Mouse (Mus musculus) kidney, embryonic 14.5 days (tissue): ENCODE results near the gene Usp49. TPM values are rescaled to one million over a fixed set of nuclear protein-coding genes. Genes with fewer than 3 reads are reported as not detected.

Experiments
- ATAC-seq: fragments of 200-750 bp; cut with Nextera tagmentation; 2 replicates; pipeline ENCODE4 v1.8.0; 2017; ENCODE audit warnings: moderate number of reproducible peaks, mild to moderate bottlenecking, moderate TSS enrichment, moderate library complexity; ENCODE audit not compliant: low FRiP score, low TSS enrichment
- H3K27ac ChIP-seq: fragments of 300-500 bp; sonication (generic); 2 replicates; pipeline ENCODE4 v1.5.1; 2014; ENCODE audit warnings: low read depth, mild to moderate bottlenecking, low read length, moderate library complexity, mixed read lengths
- H3K27me3 ChIP-seq: fragments of 300-500 bp; sonication (generic); 2 replicates; pipeline ENCODE4 v1.6.1; 2014; ENCODE audit warnings: mild to moderate bottlenecking, low read length; ENCODE audit not compliant: control insufficient read depth, insufficient read depth
- H3K36me3 ChIP-seq: fragments of 300-500 bp; sonication (generic); 2 replicates; pipeline ENCODE4 v1.6.1; 2014; ENCODE audit warnings: low read length, mixed read lengths; ENCODE audit not compliant: control insufficient read depth, insufficient read depth
- H3K4me1 ChIP-seq: fragments of 300-500 bp; sonication (generic); 2 replicates; pipeline ENCODE4 v1.6.1; 2014; ENCODE audit warnings: low read length, mixed read lengths; ENCODE audit not compliant: control insufficient read depth, insufficient read depth
- H3K4me2 ChIP-seq: fragments of 300-500 bp; sonication (generic); replicated peaks from 2 replicates; pipeline ENCODE4 v1.6.1; 2014; ENCODE audit warnings: low read depth, mild to moderate bottlenecking, low read length
- H3K4me3 ChIP-seq: fragments of 300-500 bp; sonication (generic); 2 replicates; pipeline ENCODE4 v1.5.1; 2014; ENCODE audit warnings: mild to moderate bottlenecking, low read length
- H3K9ac ChIP-seq: fragments of 300-500 bp; sonication (generic); 2 replicates; pipeline ENCODE4 v1.6.1; 2014; ENCODE audit warnings: low read depth, mild to moderate bottlenecking, low read length, moderate library complexity
- H3K9me3 ChIP-seq: fragments of 300-500 bp; sonication (generic); 2 replicates; pipeline ENCODE4 v1.6.1; 2016; ENCODE audit warnings: low read length; ENCODE audit not compliant: control insufficient read depth
- WGBS: fragments of 180-500 bp; shearing (Covaris S2); extraction: QIAGEN DNeasy Blood & Tissue Kit; methylation state at CpG from one replicate; pipeline ENCODE4 v1.1.7; 2014; 5-methylcytosine and 5-hydroxymethylcytosine counted together
- polyA plus RNA-seq: library from polyadenylated mRNA; unstranded; fragments of >200 nt; fragmentation: Nextera tagmentation; extraction: Ambion mirVana; gene quantifications from 2 replicates; pipeline ENCODE4 v1.2.1, GENCODE M21; 2014

Gene Usp49
- polyA plus RNA-seq: 6.6 and 8.1 TPM in 2 replicates

DNA sequence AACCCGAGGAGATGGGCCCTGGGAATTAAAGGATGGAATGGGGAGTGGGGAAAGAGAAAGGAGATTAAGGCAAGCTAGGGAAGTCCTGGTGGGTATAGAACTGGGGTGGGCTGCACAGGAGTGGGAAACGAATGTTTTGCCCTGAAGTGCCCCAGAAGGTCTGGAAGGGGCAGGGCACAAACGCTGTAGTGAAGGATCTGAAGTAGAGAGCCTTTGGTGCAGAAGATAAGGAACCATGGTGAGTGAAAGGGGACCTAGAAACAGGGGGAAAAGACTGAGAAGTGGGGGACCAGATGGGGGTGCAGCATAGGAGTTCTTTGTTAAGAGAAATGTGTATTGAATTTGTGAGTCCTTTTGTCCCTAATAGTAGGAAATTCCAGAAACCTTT, at the start of gene Usp49:
Gene Usp49, plus strand, starts transcription at position 13 of the 388 bp plus-strand sequence.
- H3K36me3 ChIP-seq: peaks cover 12% of the 10 kb centered on the region; the same call in 1 of the 2 replicates
- peak within 1 kb of the TSS; percentile 85 for H3K27ac ChIP-seq
- 0% methylated on average over 3 of the region's 3 CpGs for WGBS
- H3K4me2 ChIP-seq: peak within 1 kb of the TSS; percentile 94
- H3K27me3 ChIP-seq: no peaks in the 10 kb centered on the region
- H3K9me3 ChIP-seq: no peaks in the 10 kb centered on the region
- peak within 1 kb of the TSS; percentile 54 for H3K9ac ChIP-seq
- ATAC-seq: no peak
- H3K4me3 ChIP-seq: peak within 1 kb of the TSS; percentile 73
- peaks cover 24% of the 10 kb centered on the region for H3K4me1 ChIP-seq

DNA sequence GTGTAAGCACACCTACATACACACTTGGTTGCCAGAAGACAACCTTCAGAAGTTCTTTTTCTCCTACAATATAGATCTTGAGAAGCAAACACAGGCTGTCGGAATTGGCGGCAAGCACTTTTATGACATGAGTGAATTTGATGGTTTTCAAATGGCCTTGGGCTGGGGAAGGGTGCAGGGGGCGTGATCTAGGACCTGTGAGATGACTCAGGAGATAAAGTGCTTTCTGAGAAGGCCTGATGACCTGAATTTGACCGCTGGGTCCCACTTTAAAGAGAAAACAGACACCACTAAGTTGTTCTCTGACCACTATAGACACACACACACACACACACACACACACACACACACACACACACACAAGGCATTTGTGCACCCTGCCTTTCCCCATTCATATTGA, 49.5 kb upstream of the Usp49 start:
- WGBS: 80% methylated on average over 4 of the region's 4 CpGs
- Histone ChIP-seq H3K9ac (no peak overlapping the region), H3K36me3 (no peaks in the 10 kb centered on the region), H3K27me3 (no peaks in the 10 kb centered on the region), H3K4me3 (no peak overlapping the region), H3K9me3 (no peaks in the 10 kb centered on the region), H3K4me2 (no peak overlapping the region), H3K27ac (no peak overlapping the region), H3K4me1 (no peaks in the 10 kb centered on the region)
- no peak for ATAC-seq

DNA sequence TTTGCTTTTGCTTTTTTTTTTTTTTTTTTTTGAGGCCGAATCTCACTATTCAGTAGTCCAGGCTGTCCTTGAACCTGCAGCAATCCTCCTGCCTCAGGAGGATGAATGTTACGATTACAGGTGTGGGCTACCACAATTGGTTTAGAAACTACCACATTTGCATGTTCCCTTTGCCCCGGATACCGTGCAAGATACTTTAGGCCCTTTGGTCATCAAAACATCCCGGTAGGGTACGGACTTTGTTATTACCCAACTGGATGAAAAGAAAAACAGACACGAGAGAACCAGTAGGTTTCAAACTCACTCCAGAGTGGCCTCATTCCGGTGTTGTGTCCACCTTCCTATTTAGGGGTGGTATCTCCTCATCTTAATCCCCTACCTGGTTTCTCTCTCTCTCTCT, 42.0 kb upstream of the Usp49 start:
- H3K9me3 ChIP-seq: no peaks in the 10 kb centered on the region
- H3K9ac ChIP-seq: no peak overlapping the region
- WGBS: 64% methylated on average over 8 of the region's 8 CpGs
- no peak overlapping the region for H3K4me3 ChIP-seq
- no peak overlapping the region for H3K27ac ChIP-seq
- H3K27me3 ChIP-seq: no peaks in the 10 kb centered on the region
- H3K36me3 ChIP-seq: no peaks in the 10 kb centered on the region
- H3K4me1 ChIP-seq: peaks cover 4% of the 10 kb centered on the region; the same call in 1 of the 2 replicates
- no peak for ATAC-seq
- H3K4me2 ChIP-seq: no peak overlapping the region

DNA sequence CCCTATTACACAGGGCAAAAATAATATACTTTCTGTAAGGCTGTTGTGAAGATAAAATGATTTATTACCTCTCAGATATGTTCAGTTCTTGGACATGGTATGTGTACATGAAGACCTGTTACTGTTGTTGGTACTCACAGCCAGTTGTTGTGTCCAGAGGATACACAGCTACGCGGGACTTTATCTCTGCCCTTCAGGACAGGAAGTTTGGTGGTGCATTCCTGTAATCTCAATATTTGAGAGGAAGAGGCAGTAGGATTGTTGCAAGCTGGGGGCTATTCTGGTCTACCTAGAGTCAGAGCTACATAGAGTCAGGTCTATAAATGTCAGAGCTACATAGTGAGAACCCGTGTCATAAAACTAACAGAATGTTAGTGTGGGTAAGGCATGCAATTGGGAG, 39.4 kb upstream of the Usp49 start:
- no peaks in the 10 kb centered on the region for H3K27me3 ChIP-seq
- H3K4me1 ChIP-seq: peaks cover 11% of the 10 kb centered on the region
- H3K9ac ChIP-seq: no peak overlapping the region
- no peak for ATAC-seq
- 81% methylated on average over 3 of the region's 3 CpGs for WGBS
- H3K4me2 ChIP-seq: no peak overlapping the region
- H3K36me3 ChIP-seq: no peaks in the 10 kb centered on the region
- H3K27ac ChIP-seq: no peak overlapping the region
- H3K9me3 ChIP-seq: no peaks in the 10 kb centered on the region
- H3K4me3 ChIP-seq: no peak overlapping the region

DNA sequence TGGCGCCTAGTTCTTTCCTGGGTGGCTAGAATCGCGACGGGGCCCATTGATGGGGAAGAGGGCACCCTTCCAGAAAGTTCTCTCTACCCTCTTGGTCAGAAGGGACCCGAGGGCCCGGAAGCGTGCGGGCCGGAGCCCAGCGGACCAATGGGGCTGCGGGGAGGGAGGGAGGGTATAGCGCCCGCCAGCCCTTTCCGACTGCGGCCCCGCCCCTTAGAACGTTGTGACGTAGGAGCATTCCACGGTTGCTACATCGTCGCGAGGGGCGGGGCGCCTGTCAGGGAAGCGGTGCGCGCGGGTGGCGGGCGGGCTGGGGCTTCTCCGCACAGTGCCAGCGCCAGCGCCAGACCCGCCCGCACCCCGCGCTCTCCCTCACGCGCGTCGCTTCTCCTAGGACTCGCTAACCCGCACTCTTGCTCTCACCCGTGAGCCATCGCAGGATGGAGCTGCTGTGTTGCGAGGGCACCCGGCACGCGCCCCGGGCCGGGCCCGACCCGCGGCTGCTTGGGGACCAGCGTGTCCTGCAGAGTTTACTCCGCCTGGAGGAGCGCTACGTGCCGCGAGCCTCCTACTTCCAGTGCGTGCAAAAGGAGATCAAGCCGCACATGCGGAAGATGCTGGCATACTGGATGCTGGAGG, 37.2 kb upstream of the Usp49 start:
- peak overlapping the region; percentile 90 for H3K9ac ChIP-seq
- H3K4me1 ChIP-seq: peaks cover 33% of the 10 kb centered on the region
- H3K4me2 ChIP-seq: peak overlapping the region; percentile 70
- H3K27me3 ChIP-seq: no peaks in the 10 kb centered on the region
- peak; percentile 83 for ATAC-seq
- H3K9me3 ChIP-seq: no peaks in the 10 kb centered on the region
- H3K27ac ChIP-seq: peak overlapping the region; percentile 95
- H3K36me3 ChIP-seq: peaks cover 21% of the 10 kb centered on the region
- H3K4me3 ChIP-seq: peak overlapping the region; percentile 81
- under 1% methylated on average over 57 of the region's 63 CpGs for WGBS

DNA sequence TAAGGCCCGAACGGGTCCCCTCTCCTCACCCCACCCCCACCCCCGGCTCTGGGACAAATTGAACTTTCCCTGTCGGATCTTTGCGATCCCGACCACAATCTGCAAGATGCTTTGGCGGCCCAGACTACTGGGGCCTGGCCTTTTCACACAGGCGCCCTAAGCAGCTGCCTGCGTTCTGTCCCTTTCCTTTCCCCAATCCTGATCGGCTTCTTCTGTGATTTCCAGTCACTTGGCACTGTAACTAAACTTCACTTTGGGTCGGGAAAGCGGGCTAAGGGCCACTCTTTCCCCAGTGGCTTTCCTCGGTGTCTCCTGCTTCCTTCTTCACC, 36.7 kb upstream of the Usp49 start:
- no peaks in the 10 kb centered on the region for H3K9me3 ChIP-seq
- peaks cover 26% of the 10 kb centered on the region for H3K36me3 ChIP-seq
- ATAC-seq: no peak
- peak overlapping the region; percentile 95 for H3K27ac ChIP-seq
- H3K4me3 ChIP-seq: peak overlapping the region; percentile 81
- peak overlapping the region; percentile 90 for H3K9ac ChIP-seq
- H3K4me1 ChIP-seq: peaks cover 34% of the 10 kb centered on the region
- H3K4me2 ChIP-seq: peak overlapping the region; percentile 70
- 1% methylated on average over 13 of the region's 13 CpGs for WGBS
- no peaks in the 10 kb centered on the region for H3K27me3 ChIP-seq

DNA sequence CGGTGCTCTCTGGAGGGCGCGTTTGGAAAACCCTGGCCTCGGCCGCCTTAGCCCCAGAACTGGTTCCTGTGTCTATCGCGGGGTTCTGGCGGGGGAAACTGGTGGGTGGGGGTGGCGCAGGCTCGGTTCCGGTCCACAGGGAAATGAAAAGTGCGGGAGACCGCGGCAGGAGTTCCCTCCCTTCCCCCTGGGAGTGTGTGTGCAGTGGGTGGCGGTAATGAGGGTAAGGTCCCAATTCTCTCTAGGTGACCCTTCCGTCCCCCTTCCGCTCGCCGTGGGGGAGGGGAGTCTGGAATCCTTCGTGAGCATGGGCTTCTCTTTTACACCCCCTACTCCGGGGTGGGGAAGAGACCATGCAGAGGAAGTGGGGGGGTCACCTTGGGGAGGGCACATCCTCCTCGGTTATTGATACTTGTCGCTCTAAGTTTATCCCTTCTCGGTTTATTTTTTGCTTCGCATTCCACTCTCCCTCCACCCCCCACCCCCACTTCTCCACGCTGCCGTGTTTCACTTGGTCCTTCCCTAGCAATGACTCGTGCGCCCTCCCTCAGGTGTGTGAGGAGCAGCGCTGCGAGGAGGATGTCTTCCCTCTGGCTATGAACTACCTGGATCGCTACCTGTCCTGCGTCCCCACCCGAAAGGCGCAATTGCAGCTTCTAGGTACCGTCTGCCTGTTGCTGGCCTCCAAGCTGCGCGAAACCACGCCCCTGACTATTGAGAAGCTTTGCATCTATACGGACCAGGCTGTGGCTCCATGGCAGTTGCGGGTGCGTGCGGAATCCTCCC, 36.1 kb upstream of the Usp49 start:
- H3K4me2 ChIP-seq: peak overlapping the region; percentile 70
- peaks cover 34% of the 10 kb centered on the region for H3K4me1 ChIP-seq
- no peaks in the 10 kb centered on the region for H3K9me3 ChIP-seq
- peak; percentile 1; the same call in 1 of the 2 replicates for ATAC-seq
- under 1% methylated on average over 41 of the region's 43 CpGs for WGBS
- H3K36me3 ChIP-seq: peaks cover 32% of the 10 kb centered on the region
- no peaks in the 10 kb centered on the region for H3K27me3 ChIP-seq
- H3K4me3 ChIP-seq: peak overlapping the region; percentile 81
- H3K27ac ChIP-seq: peak overlapping the region; percentile 95
- peak overlapping the region; percentile 90 for H3K9ac ChIP-seq

DNA sequence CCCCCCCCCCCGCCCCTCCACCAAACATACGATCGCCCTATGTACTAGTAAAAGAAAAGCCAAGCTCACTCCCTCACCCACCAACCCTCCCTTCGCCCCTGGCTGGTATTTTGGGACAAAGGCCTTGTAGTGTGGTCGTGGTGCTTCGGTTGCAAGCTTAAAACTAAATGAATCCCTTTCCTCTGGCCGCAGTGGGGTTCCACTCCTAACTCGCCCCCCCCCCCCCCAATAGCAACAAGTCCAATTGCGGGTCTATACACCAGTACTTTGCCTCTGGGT, 35.6 kb upstream of the Usp49 start:
- Histone ChIP-seq H3K4me1 (peaks cover 34% of the 10 kb centered on the region), H3K9ac (peak overlapping the region; percentile 90), H3K4me3 (peak overlapping the region; percentile 81), H3K36me3 (peaks cover 37% of the 10 kb centered on the region), H3K9me3 (no peaks in the 10 kb centered on the region), H3K4me2 (peak overlapping the region; percentile 70), H3K27ac (peak overlapping the region; percentile 95), H3K27me3 (no peaks in the 10 kb centered on the region)
- 3% methylated on average over 7 of the region's 9 CpGs for WGBS
- ATAC-seq: no peak
